Mouse (Mus musculus) midbrain, postnatal 0 days (tissue): ENCODE measurements around the gene 1700017B05Rik. TPM values are rescaled to one million over a fixed set of nuclear protein-coding genes. Genes with fewer than 3 reads are reported as not detected.
"Not testable (repeated sequence)": the region's sequence is repeated elsewhere in the genome, so short reads cannot be mapped to it uniquely, and the experiment has no call there.

Experiments used
- ATAC-seq: fragments of 200-750 bp; cut with Nextera tagmentation; 2 replicates; pipeline ENCODE4 v1.8.0; 2017; ENCODE audit warnings: moderate number of reproducible peaks, mild to moderate bottlenecking, moderate TSS enrichment, moderate library complexity; ENCODE audit not compliant: low FRiP score
- DNase-seq: peaks from one replicate; pipeline ENCODE4 v3.0.0-alpha.2; 2015; ENCODE audit warnings: low spot score
- H3K27ac ChIP-seq: fragments of 300-500 bp; sonication (generic); 2 replicates; pipeline ENCODE4 v1.5.1; 2014; ENCODE audit warnings: low read depth, mild to moderate bottlenecking, low read length, mixed read lengths
- H3K27me3 ChIP-seq: fragments of 300-500 bp; sonication (generic); 2 replicates; pipeline ENCODE4 v1.6.1; 2014; ENCODE audit warnings: low read length, control low read depth, mixed read lengths; ENCODE audit not compliant: insufficient read depth
- H3K36me3 ChIP-seq: fragments of 300-500 bp; sonication (generic); 2 replicates; pipeline ENCODE4 v1.6.1; 2014; ENCODE audit warnings: low read length, control low read depth, mixed read lengths; ENCODE audit not compliant: insufficient read depth
- H3K4me1 ChIP-seq: fragments of 300-500 bp; sonication (generic); 2 replicates; pipeline ENCODE4 v1.6.1; 2014; ENCODE audit warnings: mild to moderate bottlenecking, control low read depth, antibody characterized with exemption, low read length, mixed read lengths; ENCODE audit not compliant: insufficient read depth
- H3K4me2 ChIP-seq: fragments of 300-500 bp; sonication (generic); 2 replicates; pipeline ENCODE4 v1.6.1; 2014; ENCODE audit warnings: low read depth, mild to moderate bottlenecking, low read length, mixed read lengths; ENCODE audit not compliant: poor library complexity, severe bottlenecking
- H3K4me3 ChIP-seq: fragments of 300-500 bp; sonication (generic); 2 replicates; pipeline ENCODE4 v1.5.1; 2014; ENCODE audit warnings: low read depth, mild to moderate bottlenecking, low read length, moderate library complexity
- H3K9ac ChIP-seq: fragments of 300-500 bp; sonication (generic); replicated peaks from 2 replicates; pipeline ENCODE4 v1.6.1; 2014; ENCODE audit warnings: mild to moderate bottlenecking, low read length, moderate library complexity, mixed read lengths; ENCODE audit not compliant: poor library complexity, severe bottlenecking
- H3K9me3 ChIP-seq: fragments of 300-500 bp; sonication (generic); 2 replicates; pipeline ENCODE4 v1.6.1; 2016; ENCODE audit warnings: low read length, control low read depth
- CTCF ChIP-seq: IDR thresholded peaks from 2 replicates; pipeline ENCODE4 v1.5.1; 2016; ENCODE audit warnings: antibody characterized with exemption, mild to moderate bottlenecking
- WGBS: fragments of 180-500 bp; shearing (Covaris S2); extraction: QIAGEN DNeasy Blood & Tissue Kit; methylation state at CpG from one replicate; pipeline ENCODE4 v1.1.7; 2014; 5-methylcytosine and 5-hydroxymethylcytosine counted together
- polyA plus RNA-seq: library from polyadenylated mRNA; unstranded; fragments of >200 nt; fragmentation: Nextera tagmentation; extraction: Ambion mirVana; gene quantifications from 2 replicates; pipeline ENCODE4 v1.2.1, GENCODE M21; 2015
- total RNA-seq: library from RNA; depleted of rRNA; stranded (reverse); fragments of >200 nt; gene quantifications from 2 replicates; pipeline ENCODE4 v1.2.3, GENCODE M21; 2014

1700017B05Rik gene
- total and polyA plus RNA-seq, 2 experiments from 2014 or later: 5.0 to 10.9 TPM

GRCm38 (mm10) chr9:57231536-57232255 lies 30.7 kb downstream of the 1700017B05Rik start:
- TF ChIP-seq CTCF: no peak
- H3K4me2 ChIP-seq: no peak overlapping the region
- H3K27ac ChIP-seq: no peak overlapping the region
- DNase-seq: no peak
- WGBS: 79% methylated on average over 8 of the region's 8 CpGs
- H3K27me3 ChIP-seq: no peaks in the 10 kb centered on the region
- H3K36me3 ChIP-seq: no peaks in the 10 kb centered on the region
- no peaks in the 10 kb centered on the region for H3K4me1 ChIP-seq
- no peak overlapping the region for H3K4me3 ChIP-seq
- no peak overlapping the region for H3K9ac ChIP-seq
- H3K9me3 ChIP-seq: no peaks in the 10 kb centered on the region
- ATAC-seq: no peak

- no peak overlapping the region for H3K4me3 ChIP-seq
- WGBS: 70% methylated on average over 9 of the region's 9 CpGs
- no peak for DNase-seq
- no peak overlapping the region for H3K4me2 ChIP-seq
- no peak overlapping the region for H3K9ac ChIP-seq
- no peak for TF ChIP-seq CTCF
- no peaks in the 10 kb centered on the region for H3K9me3 ChIP-seq
- H3K27me3 ChIP-seq: no peaks in the 10 kb centered on the region
- no peaks in the 10 kb centered on the region for H3K36me3 ChIP-seq
- H3K27ac ChIP-seq: no peak overlapping the region
- no peaks in the 10 kb centered on the region for H3K4me1 ChIP-seq
- ATAC-seq: no peak
Observed at GRCm38 (mm10) chr9:57230146-57230783, 32.1 kb downstream of the 1700017B05Rik start.

- Histone ChIP-seq H3K9ac (no peak overlapping the region), H3K36me3 (no peaks in the 10 kb centered on the region), H3K27ac (no peak overlapping the region), H3K4me2 (no peak overlapping the region), H3K4me3 (no peak overlapping the region), H3K27me3 (no peaks in the 10 kb centered on the region), H3K4me1 (no peaks in the 10 kb centered on the region), H3K9me3 (no peaks in the 10 kb centered on the region)
- ATAC-seq: no peak
- DNase-seq: no peak
- whole genome bisulfite sequencing: 85% methylated on average over 4 of the region's 4 CpGs
- no peak for TF ChIP-seq CTCF
Observed at GRCm38 (mm10) chr9:57229726-57230125, 32.7 kb downstream of the 1700017B05Rik start.

- Histone ChIP-seq H3K27me3 (no peaks in the 10 kb centered on the region), H3K4me1 (no peaks in the 10 kb centered on the region), H3K9me3 (no peaks in the 10 kb centered on the region), H3K9ac (no peak overlapping the region), H3K4me3 (no peak overlapping the region), H3K36me3 (no peaks in the 10 kb centered on the region), H3K4me2 (no peak overlapping the region), H3K27ac (no peak overlapping the region)
- ATAC-seq (no peak), DNase-seq (no peak)
- WGBS: 66% methylated on average over 4 of the region's 4 CpGs
- TF ChIP-seq CTCF: no peak
Observed at GRCm38 (mm10) chr9:57228186-57228585, 34.2 kb downstream of the 1700017B05Rik start.

GRCm38 (mm10) chr9:57227203-57227602 lies 35.2 kb downstream of the 1700017B05Rik start:
- H3K36me3 ChIP-seq: no peaks in the 10 kb centered on the region
- H3K9me3 ChIP-seq: no peaks in the 10 kb centered on the region
- H3K27ac ChIP-seq: no peak overlapping the region
- DNase-seq: no peak
- no peak overlapping the region for H3K9ac ChIP-seq
- TF ChIP-seq CTCF: no peak
- no peak for ATAC-seq
- WGBS: 69% methylated on average over 5 of the region's 5 CpGs
- no peak overlapping the region for H3K4me3 ChIP-seq
- H3K27me3 ChIP-seq: no peaks in the 10 kb centered on the region
- H3K4me2 ChIP-seq: no peak overlapping the region
- H3K4me1 ChIP-seq: no peaks in the 10 kb centered on the region

GRCm38 (mm10) chr9:57226628-57227122 lies 35.7 kb downstream of the 1700017B05Rik start:
- DNase-seq, H3K36me3 ChIP-seq, H3K4me1 ChIP-seq, H3K9me3 ChIP-seq, H3K4me2 ChIP-seq, H3K27ac ChIP-seq, ATAC-seq, H3K9ac ChIP-seq, H3K27me3 ChIP-seq, H3K4me3 ChIP-seq: not testable (repeated sequence)
- 87% methylated on average over 6 of the region's 6 CpGs for WGBS
